Mouse (Mus musculus) T-helper 2 cell (primary cell): Measurements from ENCODE around the gene Sspn.

Experiments
- in situ Hi-C: fragments of 300-600 bp; cut with MboI, MseI; formaldehyde crosslinking; loops from one replicate; pipeline ENCODE4 v1.15.1; 2025; ENCODE audit warnings: high pct_unique_total_duplicates

Gene Sspn

GRCm38 (mm10) chr6:145934001-145934696 lies 2.7 kb downstream of the Sspn start:
- in situ Hi-C loops, result no loop called here

GRCm38 (mm10) chr6:145934697-145935240 lies 3.3 kb downstream of the Sspn start:
- in situ Hi-C loops, result no loop called here

GRCm38 (mm10) chr6:145935912-145936311 lies 4.5 kb downstream of the Sspn start:
- in situ Hi-C loops, result no loop called here

- in situ Hi-C loops, result no loop called here
Observed at GRCm38 (mm10) chr6:145936511-145936910, 5.1 kb downstream of the Sspn start.

- in situ Hi-C loops, result no loop called here
Observed at GRCm38 (mm10) chr6:145940852-145941251, 9.4 kb downstream of the Sspn start.

GRCm38 (mm10) chr6:145942263-145942966 lies 11.0 kb downstream of the Sspn start:
- in situ Hi-C loops, result no loop called here

- in situ Hi-C loops, result no loop called here
Observed at GRCm38 (mm10) chr6:145943414-145943813, 12.0 kb downstream of the Sspn start.

- in situ Hi-C loops, result no loop called here
Observed at GRCm38 (mm10) chr6:145945700-145946344, 14.4 kb downstream of the Sspn start.

- in situ Hi-C loops, result no loop called here
Observed at GRCm38 (mm10) chr6:145949049-145949448, 17.6 kb downstream of the Sspn start.

GRCm38 (mm10) chr6:145950626-145951025 lies 19.2 kb downstream of the Sspn start:
- in situ Hi-C loops, result no loop called here

- in situ Hi-C loops, result no loop called here
Observed at GRCm38 (mm10) chr6:145952594-145952993, 21.2 kb downstream of the Sspn start.

- in situ Hi-C loops, result no loop called here
Observed at GRCm38 (mm10) chr6:145953121-145953896, 21.9 kb downstream of the Sspn start.

GRCm38 (mm10) chr6:145957427-145957965 lies 26.1 kb downstream of the Sspn start:
- in situ Hi-C loops, result no loop called here

GRCm38 (mm10) chr6:145958070-145958469 lies 26.6 kb downstream of the Sspn start:
- in situ Hi-C loops, result no loop called here

GRCm38 (mm10) chr6:145961047-145961446 lies 29.6 kb downstream of the Sspn start:
- in situ Hi-C loops, result no loop called here

GRCm38 (mm10) chr6:145963966-145964365 lies 32.5 kb downstream of the Sspn start:
- in situ Hi-C loops, result no loop called here

GRCm38 (mm10) chr6:145967693-145968092 lies 36.3 kb downstream of the Sspn start:
- in situ Hi-C loops, result no loop called here

- in situ Hi-C loops, result no loop called here
Observed at GRCm38 (mm10) chr6:145968301-145968818, 36.9 kb downstream of the Sspn start.

GRCm38 (mm10) chr6:145968821-145969220 lies 37.4 kb downstream of the Sspn start:
- in situ Hi-C loops, result no loop called here

GRCm38 (mm10) chr6:145969572-145969971 lies 38.1 kb downstream of the Sspn start:
- in situ Hi-C loops, result no loop called here

- in situ Hi-C loops, result no loop called here
Observed at GRCm38 (mm10) chr6:145972107-145972506, 40.7 kb downstream of the Sspn start.
